Mouse (Mus musculus): ENCODE results near the gene Coq8b. TPM values are rescaled to one million over a fixed set of nuclear protein-coding genes. Genes with fewer than 3 reads are reported as not detected.
A peak's percentile ranks its signal among the peaks of the same experiment; 100 is the strongest.

Gene Coq8b
- polyA plus RNA-seq, 1 experiment, result 31.8 TPM

GRCm38 (mm10) chr7:27298033-27298610 is 65.3 kb downstream of the Coq8b start:
- no peak for TF ChIP-seq POLR2A (IDR thresholded peaks at IDR 0.05; ENCODE audit: extremely low read depth, insufficient read depth, low read length)
- TF ChIP-seq CTCF (IDR thresholded peaks at IDR 0.05; ENCODE audit: extremely low read depth, insufficient read depth, low read length), result no peak
- Histone ChIP-seq H3K4me3 (ENCODE audit: insufficient read depth, low read length) (no peak overlapping the region), H3K4me1 (ENCODE audit: control insufficient read depth, insufficient read depth, low read length) (no peaks in the 10 kb centered on the region), H3K27ac (ENCODE audit: insufficient read depth, low read length) (no peak overlapping the region)

- no peaks in the 10 kb centered on the region for H3K4me1 ChIP-seq (ENCODE audit: control insufficient read depth, insufficient read depth, low read length)
- H3K27ac ChIP-seq (ENCODE audit: insufficient read depth, low read length), result no peak overlapping the region
- no peak overlapping the region for H3K4me3 ChIP-seq (ENCODE audit: insufficient read depth, low read length)
- no peak for TF ChIP-seq CTCF (IDR thresholded peaks at IDR 0.05; ENCODE audit: extremely low read depth, insufficient read depth, low read length)
- no peak for TF ChIP-seq POLR2A (IDR thresholded peaks at IDR 0.05; ENCODE audit: extremely low read depth, insufficient read depth, low read length)
Observed at GRCm38 (mm10) chr7:27298816-27299215, 66.0 kb downstream of the Coq8b start.

- no peak for TF ChIP-seq CTCF (IDR thresholded peaks at IDR 0.05; ENCODE audit: extremely low read depth, insufficient read depth, low read length)
- Histone ChIP-seq H3K27ac (ENCODE audit: insufficient read depth, low read length) (no peak overlapping the region), H3K4me3 (ENCODE audit: insufficient read depth, low read length) (no peak overlapping the region), H3K4me1 (ENCODE audit: control insufficient read depth, insufficient read depth, low read length) (no peaks in the 10 kb centered on the region)
Observed at GRCm38 (mm10) chr7:27300351-27300750, 67.5 kb downstream of the Coq8b start.

DNA sequence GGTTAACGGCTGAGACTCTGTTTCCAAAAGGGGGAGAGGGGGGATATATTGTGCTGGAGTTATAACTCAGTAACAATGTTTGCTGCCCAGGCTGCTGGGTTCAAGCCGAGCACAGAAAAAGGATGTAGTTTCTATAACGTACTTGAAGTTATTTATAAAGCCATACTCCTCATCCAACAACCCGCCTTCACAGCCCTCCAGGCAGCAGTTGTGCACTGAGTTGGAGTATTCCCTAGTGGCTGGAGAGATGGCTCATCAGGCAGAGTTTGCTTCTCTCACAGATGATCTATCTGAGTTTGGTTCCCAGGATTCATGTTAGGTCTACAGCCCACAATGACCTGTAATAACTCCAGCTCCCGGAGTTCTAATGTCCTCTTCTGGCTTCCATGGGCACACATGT is 68.0 kb downstream of the Coq8b start:
- TF ChIP-seq CTCF (IDR thresholded peaks at IDR 0.05; ENCODE audit: extremely low read depth, insufficient read depth, low read length) (no peak), POLR2A (IDR thresholded peaks at IDR 0.05; ENCODE audit: extremely low read depth, insufficient read depth, low read length) (no peak)
- no peaks in the 10 kb centered on the region for H3K4me1 ChIP-seq (ENCODE audit: control insufficient read depth, insufficient read depth, low read length)
- H3K27ac ChIP-seq (ENCODE audit: insufficient read depth, low read length), result no peak overlapping the region
- no peak overlapping the region for H3K4me3 ChIP-seq (ENCODE audit: insufficient read depth, low read length)

GRCm38 (mm10) chr7:27302172-27302571 is 69.3 kb downstream of the Coq8b start:
- H3K4me3 ChIP-seq (ENCODE audit: insufficient read depth, low read length), result no peak overlapping the region
- TF ChIP-seq CTCF (IDR thresholded peaks at IDR 0.05; ENCODE audit: extremely low read depth, insufficient read depth, low read length) (peak; percentile 94), POLR2A (IDR thresholded peaks at IDR 0.05; ENCODE audit: extremely low read depth, insufficient read depth, low read length) (no peak)
- H3K4me1 ChIP-seq (ENCODE audit: control insufficient read depth, insufficient read depth, low read length), result no peaks in the 10 kb centered on the region
- no peak overlapping the region for H3K27ac ChIP-seq (ENCODE audit: insufficient read depth, low read length)

- no peak for TF ChIP-seq POLR2A (IDR thresholded peaks at IDR 0.05; ENCODE audit: extremely low read depth, insufficient read depth, low read length)
- no peak for TF ChIP-seq CTCF (IDR thresholded peaks at IDR 0.05; ENCODE audit: extremely low read depth, insufficient read depth, low read length)
- Histone ChIP-seq H3K4me1 (ENCODE audit: control insufficient read depth, insufficient read depth, low read length) (no peaks in the 10 kb centered on the region), H3K4me3 (ENCODE audit: insufficient read depth, low read length) (no peak overlapping the region), H3K27ac (ENCODE audit: insufficient read depth, low read length) (no peak overlapping the region)
Observed at GRCm38 (mm10) chr7:27305091-27305730, 72.4 kb downstream of the Coq8b start.

DNA sequence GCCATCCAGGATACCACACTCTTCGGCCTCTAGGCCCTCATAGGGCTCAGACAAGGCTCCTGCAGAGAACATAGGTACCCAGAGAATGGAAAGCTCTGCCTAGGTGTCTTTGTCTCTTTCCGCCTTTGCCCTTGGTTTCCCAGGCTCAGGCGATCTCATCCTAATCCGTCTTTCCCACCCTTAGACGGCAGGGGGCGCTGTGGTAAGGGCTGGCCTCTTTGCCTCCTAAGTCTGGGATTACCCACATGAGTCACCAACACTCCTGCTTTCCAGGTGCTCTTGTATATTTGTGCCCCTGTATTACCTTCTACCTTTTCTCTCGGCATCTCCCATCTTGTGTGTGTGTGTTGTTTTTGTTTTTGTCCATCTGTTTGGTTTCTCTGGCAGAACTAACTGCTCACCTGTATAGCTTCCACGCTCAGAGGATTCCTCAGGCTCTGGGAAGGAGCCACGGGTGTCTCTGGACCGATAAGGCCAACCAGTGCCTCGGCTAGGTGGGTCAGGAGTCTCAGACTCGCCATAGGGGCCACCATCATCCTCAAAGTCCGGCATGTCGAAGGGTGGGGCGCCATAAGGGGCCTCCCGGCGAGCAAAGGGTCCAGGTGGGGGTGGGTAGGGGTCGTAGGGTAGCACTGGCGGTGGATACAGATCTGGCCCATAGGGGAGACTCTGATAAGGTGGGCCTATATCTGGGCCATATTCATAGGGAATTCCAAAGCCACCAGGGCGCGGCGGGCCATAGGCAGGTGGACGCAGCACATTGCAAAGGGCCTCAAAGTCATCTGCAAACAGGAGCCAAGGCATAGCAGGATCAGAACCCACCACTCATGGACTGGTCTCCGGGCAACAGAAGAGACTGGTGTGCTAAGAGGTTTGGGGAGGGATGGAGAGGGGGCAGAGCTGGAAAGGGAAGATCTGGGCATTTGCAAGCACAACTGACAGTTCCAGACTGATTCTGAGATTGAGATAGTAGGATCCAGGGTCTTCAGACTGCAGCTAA is 73.6 kb downstream of the Coq8b start:
- peak; percentile 63 for TF ChIP-seq CTCF (IDR thresholded peaks at IDR 0.05; ENCODE audit: extremely low read depth, insufficient read depth, low read length)
- TF ChIP-seq POLR2A (IDR thresholded peaks at IDR 0.05; ENCODE audit: extremely low read depth, insufficient read depth, low read length), result no peak
- no peak overlapping the region for H3K4me3 ChIP-seq (ENCODE audit: insufficient read depth, low read length)
- H3K27ac ChIP-seq (ENCODE audit: insufficient read depth, low read length), result no peak overlapping the region
- H3K4me1 ChIP-seq (ENCODE audit: control insufficient read depth, insufficient read depth, low read length), result no peaks in the 10 kb centered on the region

DNA sequence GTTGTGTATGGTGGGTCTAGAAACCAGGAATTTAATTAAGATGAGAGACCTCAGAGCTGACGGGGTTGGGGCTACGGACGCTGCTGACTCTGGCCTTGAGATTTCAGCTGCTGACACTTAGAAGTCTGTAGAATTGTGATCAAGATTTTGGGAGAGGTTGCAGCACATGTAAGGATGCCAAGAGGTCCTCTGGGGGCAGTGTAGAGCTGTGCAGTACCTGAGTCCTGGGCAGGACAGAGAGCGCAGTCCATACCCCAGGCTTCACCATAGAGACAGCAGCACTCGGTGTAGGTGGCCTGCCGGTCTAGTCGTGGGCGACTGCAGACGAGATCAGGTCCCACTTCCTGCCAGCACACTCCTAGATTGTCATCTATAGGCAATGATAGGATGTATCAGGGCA is 74.7 kb downstream of the Coq8b start:
- H3K27ac ChIP-seq (ENCODE audit: insufficient read depth, low read length), result no peak overlapping the region
- H3K4me1 ChIP-seq (ENCODE audit: control insufficient read depth, insufficient read depth, low read length), result no peaks in the 10 kb centered on the region
- no peak overlapping the region for H3K4me3 ChIP-seq (ENCODE audit: insufficient read depth, low read length)
- TF ChIP-seq POLR2A (IDR thresholded peaks at IDR 0.05; ENCODE audit: extremely low read depth, insufficient read depth, low read length) (no peak), CTCF (IDR thresholded peaks at IDR 0.05; ENCODE audit: extremely low read depth, insufficient read depth, low read length) (no peak)

Other genes with a start within 250 kb of the Coq8b start
- gene Cyp2a12, start 203.9 kb upstream of the Coq8b start, polyA plus RNA-seq (2012; rRNA removed), result not detected in 2 replicates
- gene Cyp2f2, start 113.1 kb upstream of the Coq8b start, polyA plus RNA-seq (2012; rRNA removed), result 1.3 and 1.7 TPM in 2 replicates
- not detected in 2 replicates for gene Cyp2t4, start 79.3 kb upstream of the Coq8b start, polyA plus RNA-seq (2012; rRNA removed)
- 111 and 112 TPM in 2 replicates for gene Egln2, start 66.2 kb upstream of the Coq8b start, polyA plus RNA-seq (2012; rRNA removed)
- gene Rab4b, start 54.1 kb upstream of the Coq8b start, polyA plus RNA-seq (2012; rRNA removed), result 150 and 154 TPM in 2 replicates
- gene Gm21983, start 51.9 kb upstream of the Coq8b start, polyA plus RNA-seq (2012; rRNA removed), result not detected in 2 replicates
- gene Mia, start 51.9 kb upstream of the Coq8b start, polyA plus RNA-seq (2012; rRNA removed), result 4.8 and 7.7 TPM in 2 replicates
- gene BC024978, start 37.2 kb upstream of the Coq8b start, polyA plus RNA-seq (2012; rRNA removed), result 14.9 and 15.2 TPM in 2 replicates
- gene Snrpa, start 36.8 kb upstream of the Coq8b start, polyA plus RNA-seq (2012; rRNA removed), result 175 and 176 TPM in 2 replicates
- 5.8 and 6.8 TPM in 2 replicates for gene Itpkc, start 4.4 kb upstream of the Coq8b start, polyA plus RNA-seq (2012; rRNA removed)
- gene Numbl, start 25.4 kb downstream of the Coq8b start, polyA plus RNA-seq (2012; rRNA removed), result 108 TPM in 2 replicates
- gene Ltbp4, start 104.7 kb downstream of the Coq8b start, polyA plus RNA-seq (2012; rRNA removed), result 54.5 and 62.3 TPM in 2 replicates
- 64.2 and 73.8 TPM in 2 replicates for gene Shkbp1, start 123.0 kb downstream of the Coq8b start, polyA plus RNA-seq (2012; rRNA removed)
- gene Gm20479, start 124.4 kb downstream of the Coq8b start, polyA plus RNA-seq (2012; rRNA removed), result 0.75 TPM in 1 of 2 replicates, not detected in the other
- gene Sptbn4, start 214.7 kb downstream of the Coq8b start, polyA plus RNA-seq (2012; rRNA removed), result 149 and 162 TPM in 2 replicates
- gene Blvrb, start 215.0 kb downstream of the Coq8b start, polyA plus RNA-seq (2012; rRNA removed), result 15.8 and 16.6 TPM in 2 replicates
- 3.3 and 3.8 TPM in 2 replicates for gene Sertad3, start 240.7 kb downstream of the Coq8b start, polyA plus RNA-seq (2012; rRNA removed)